Mouse (Mus musculus): ENCODE measurements around the gene Nkx2-9. TPM values are rescaled to one million over a fixed set of nuclear protein-coding genes. Genes with fewer than 3 reads are reported as not detected.

The Nkx2-9 gene
- polyA plus RNA-seq (2012; fragmentation: generic; extraction: Trizol), result not detected

DNA sequence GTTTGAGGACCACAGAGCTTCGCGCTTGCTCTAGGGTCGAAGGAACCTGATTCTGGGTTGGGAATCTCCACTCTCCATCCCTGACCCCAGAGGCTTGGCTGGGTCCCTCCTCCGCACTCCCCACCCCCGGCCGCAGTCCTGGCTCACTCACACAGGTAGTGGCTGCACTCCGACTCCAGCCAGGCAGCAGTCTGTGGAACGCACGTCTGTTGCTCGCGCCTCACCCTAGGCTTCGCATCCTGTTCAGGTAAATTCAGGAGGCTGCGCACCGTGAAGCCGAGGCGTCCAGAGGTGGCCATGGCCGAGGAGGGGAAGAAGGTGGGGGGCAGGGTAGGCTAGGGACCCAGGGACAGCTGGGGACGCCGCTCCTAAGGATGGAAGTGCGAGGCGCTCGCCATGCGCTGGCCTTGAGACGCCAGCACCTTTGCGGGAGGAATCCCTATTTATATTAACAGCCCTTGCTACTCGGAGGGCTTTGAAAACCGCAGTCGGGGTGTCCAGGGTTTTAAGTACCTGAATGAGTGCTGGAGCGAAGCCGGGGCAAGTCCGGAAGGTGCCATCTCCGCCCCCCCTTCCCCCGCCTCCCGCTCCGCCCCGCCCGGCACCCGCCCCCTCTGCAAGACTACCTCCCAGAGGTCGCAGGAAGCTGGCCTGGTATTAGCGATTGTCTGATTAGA, at the start of gene Nkx2-9:
TSS of gene Nkx2-9 (minus strand) at position 524 of the 677 bp plus-strand sequence.
- TF ChIP-seq MAX (IDR thresholded peaks at IDR 0.05; ENCODE audit: low read depth), result no peak
- TF ChIP-seq REST (IDR thresholded peaks at IDR 0.05; ENCODE audit: insufficient read depth, insufficient read length), result no peak
- no peak for TF ChIP-seq POLR2AphosphoS2 (IDR thresholded peaks at IDR 0.05; ENCODE audit: insufficient read length, low read depth)
- TF ChIP-seq MYOD1 (IDR thresholded peaks at IDR 0.05; ENCODE audit: control insufficient read depth in 1 of 3, insufficient read length in 2 of 3, low read depth in 2 of 3), result no peak
- no peak for TF ChIP-seq TCF3 (IDR thresholded peaks at IDR 0.05; ENCODE audit: insufficient read length, low read depth)
- no peak for TF ChIP-seq MYOG (IDR thresholded peaks at IDR 0.05; ENCODE audit: control insufficient read depth in 1 of 3, insufficient read depth in 1 of 3, insufficient read length in 2 of 3, low read depth in 2 of 3)
- no peak for TF ChIP-seq CEBPB (IDR thresholded peaks at IDR 0.05; ENCODE audit: insufficient read depth, poor library complexity, severe bottlenecking)
- TF ChIP-seq E2F4 (IDR thresholded peaks at IDR 0.05; ENCODE audit: insufficient read depth), result no peak
- Histone ChIP-seq H3K36me3 (ENCODE audit: control insufficient read depth, insufficient read depth) (no peaks in the 10 kb centered on the region), H3K27me3 (ENCODE audit: control insufficient read depth, insufficient read depth, insufficient read length) (peaks cover 5% of the 10 kb centered on the region), H3ac (ENCODE audit: control insufficient read depth, insufficient read length) (no peak within 1 kb of the TSS), H3K4me2 (ENCODE audit: low read depth) (no peak within 1 kb of the TSS), H3K4me3 (no peak within 1 kb of the TSS), H3K79me2 (ENCODE audit: control insufficient read depth, insufficient read depth) (no peaks in the 10 kb centered on the region)

DNA sequence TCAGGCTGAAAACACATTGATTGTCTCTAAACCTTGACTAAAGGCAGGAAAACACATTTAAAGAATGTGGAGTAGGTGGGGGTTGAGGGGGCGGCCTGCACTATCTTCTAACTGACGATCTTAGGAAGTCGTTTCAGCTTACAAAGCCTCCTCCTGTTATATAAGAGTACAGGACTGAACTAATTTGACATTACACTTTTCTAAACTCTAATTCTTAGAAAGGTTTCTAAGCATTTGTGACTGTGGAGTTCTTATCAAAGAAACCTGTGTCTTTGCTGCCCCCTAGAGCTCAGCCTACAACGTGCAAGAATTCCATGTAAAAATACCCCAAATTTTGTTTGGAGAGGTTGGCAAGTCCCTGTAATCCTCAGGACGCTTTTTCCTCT, 24.1 kb upstream of the Nkx2-9 start:
- no peaks in the 10 kb centered on the region for H3K79me2 ChIP-seq (ENCODE audit: control insufficient read depth, insufficient read depth)
- peak overlapping the region; percentile 10 for H3K4me2 ChIP-seq (ENCODE audit: low read depth)
- TF ChIP-seq TCF3 (IDR thresholded peaks at IDR 0.05; ENCODE audit: insufficient read length, low read depth), result no peak
- TF ChIP-seq MYOG (IDR thresholded peaks at IDR 0.05; ENCODE audit: control insufficient read depth in 1 of 3, insufficient read depth in 1 of 3, insufficient read length in 2 of 3, low read depth in 2 of 3), result no peak
- TF ChIP-seq CEBPB (IDR thresholded peaks at IDR 0.05; ENCODE audit: insufficient read depth, poor library complexity, severe bottlenecking), result no peak
- TF ChIP-seq TCF12 (IDR thresholded peaks at IDR 0.05; ENCODE audit: insufficient read depth, poor library complexity, severe bottlenecking), result no peak
- TF ChIP-seq MYOD1 (IDR thresholded peaks at IDR 0.05; ENCODE audit: control insufficient read depth in 1 of 3, insufficient read length in 2 of 3, low read depth in 2 of 3), result no peak
- TF ChIP-seq E2F4 (IDR thresholded peaks at IDR 0.05; ENCODE audit: insufficient read depth), result no peak
- no peak for TF ChIP-seq USF1 (IDR thresholded peaks at IDR 0.05; ENCODE audit: low read depth)
- TF ChIP-seq POLR2A (IDR thresholded peaks at IDR 0.05; ENCODE audit: insufficient read length, low read depth), result no peak
- no peak for TF ChIP-seq SRF (IDR thresholded peaks at IDR 0.05; ENCODE audit: control insufficient read depth, insufficient read length, low read depth)
- no peak for TF ChIP-seq POLR2AphosphoS2 (IDR thresholded peaks at IDR 0.05; ENCODE audit: insufficient read length, low read depth)
- no peak for TF ChIP-seq REST (IDR thresholded peaks at IDR 0.05; ENCODE audit: insufficient read depth, insufficient read length)
- TF ChIP-seq MAX (IDR thresholded peaks at IDR 0.05; ENCODE audit: low read depth), result no peak
- H3K27me3 ChIP-seq (ENCODE audit: control insufficient read depth, insufficient read depth, insufficient read length), result no peaks in the 10 kb centered on the region
- no peaks in the 10 kb centered on the region for H3K36me3 ChIP-seq (ENCODE audit: control insufficient read depth, insufficient read depth)
- H3K4me3 ChIP-seq, result no peak overlapping the region
- no peak overlapping the region for H3ac ChIP-seq (ENCODE audit: control insufficient read depth, insufficient read length)

DNA sequence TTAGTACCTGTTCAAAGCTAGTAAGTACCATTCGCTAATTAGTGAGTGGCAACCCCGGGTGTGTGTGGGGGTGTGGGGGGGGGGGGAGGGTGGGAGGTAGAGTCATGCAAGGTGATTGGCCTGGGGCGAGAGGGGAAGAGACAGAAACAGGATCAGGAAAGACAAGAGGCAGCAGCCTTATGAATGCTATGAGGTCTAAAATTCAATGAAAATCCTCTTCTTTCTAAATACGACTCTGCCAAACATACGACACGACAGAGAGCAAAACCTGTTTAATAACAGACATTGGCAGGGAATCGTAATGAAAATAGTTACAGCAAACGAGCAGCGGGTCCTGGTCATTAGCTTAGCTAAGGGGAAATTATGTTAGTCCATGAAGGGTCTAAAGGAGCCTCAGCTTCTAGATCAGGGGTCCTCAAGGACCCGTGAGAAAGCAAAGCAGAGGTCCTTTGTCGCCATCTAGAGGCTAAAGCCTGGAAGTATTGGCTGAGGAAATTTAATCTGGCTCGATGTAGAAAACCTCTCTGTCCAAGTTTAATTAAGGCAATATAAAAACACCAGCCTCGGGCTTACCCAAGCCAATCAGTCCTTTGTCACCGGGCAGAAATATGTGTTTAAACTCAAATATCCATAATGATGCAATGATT, 23.6 kb upstream of the Nkx2-9 start:
- Histone ChIP-seq H3K4me2 (ENCODE audit: low read depth) (no peak overlapping the region), H3ac (ENCODE audit: control insufficient read depth, insufficient read length) (no peak overlapping the region), H3K4me3 (no peak overlapping the region), H3K36me3 (ENCODE audit: control insufficient read depth, insufficient read depth) (no peaks in the 10 kb centered on the region), H3K27me3 (ENCODE audit: control insufficient read depth, insufficient read depth, insufficient read length) (no peaks in the 10 kb centered on the region), H3K79me2 (ENCODE audit: control insufficient read depth, insufficient read depth) (no peaks in the 10 kb centered on the region)
- TF ChIP-seq MAX (IDR thresholded peaks at IDR 0.05; ENCODE audit: low read depth) (no peak), REST (IDR thresholded peaks at IDR 0.05; ENCODE audit: insufficient read depth, insufficient read length) (no peak), TCF12 (IDR thresholded peaks at IDR 0.05; ENCODE audit: insufficient read depth, poor library complexity, severe bottlenecking) (no peak), TCF3 (IDR thresholded peaks at IDR 0.05; ENCODE audit: insufficient read length, low read depth) (no peak), SRF (IDR thresholded peaks at IDR 0.05; ENCODE audit: control insufficient read depth, insufficient read length, low read depth) (no peak), USF1 (IDR thresholded peaks at IDR 0.05; ENCODE audit: low read depth) (no peak)

DNA sequence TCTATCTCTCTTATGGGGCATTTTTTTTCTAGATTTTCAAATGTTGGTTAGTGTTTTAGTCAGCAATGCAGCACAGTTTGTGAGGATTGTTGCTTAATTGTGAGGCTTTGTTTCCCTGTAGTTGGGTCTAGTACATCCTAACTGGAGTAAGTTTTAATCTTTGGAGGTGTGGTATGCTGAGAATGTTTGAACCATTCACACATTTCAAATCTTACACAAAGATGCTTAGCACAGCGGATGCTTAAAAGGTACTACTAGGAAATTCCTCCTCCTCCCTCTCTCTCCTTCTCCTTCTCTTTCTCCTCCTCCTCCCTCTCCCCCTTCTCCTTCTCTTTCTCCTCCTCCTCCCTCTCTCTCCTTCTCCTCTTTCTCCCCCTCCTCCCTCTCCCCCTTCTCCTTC, 3.0 kb upstream of the Nkx2-9 start:
- no peak overlapping the region for H3ac ChIP-seq (ENCODE audit: control insufficient read depth, insufficient read length)
- H3K27me3 ChIP-seq (ENCODE audit: control insufficient read depth, insufficient read depth, insufficient read length), result peaks cover 5% of the 10 kb centered on the region
- H3K4me3 ChIP-seq, result no peak overlapping the region
- no peaks in the 10 kb centered on the region for H3K36me3 ChIP-seq (ENCODE audit: control insufficient read depth, insufficient read depth)
- no peaks in the 10 kb centered on the region for H3K79me2 ChIP-seq (ENCODE audit: control insufficient read depth, insufficient read depth)
- TF ChIP-seq POLR2A (IDR thresholded peaks at IDR 0.05; ENCODE audit: insufficient read length, low read depth) (no peak), E2F4 (IDR thresholded peaks at IDR 0.05; ENCODE audit: insufficient read depth) (no peak), MAX (IDR thresholded peaks at IDR 0.05; ENCODE audit: low read depth) (no peak), CEBPB (IDR thresholded peaks at IDR 0.05; ENCODE audit: insufficient read depth, poor library complexity, severe bottlenecking) (no peak), MYOD1 (IDR thresholded peaks at IDR 0.05; ENCODE audit: control insufficient read depth in 1 of 3, insufficient read length in 2 of 3, low read depth in 2 of 3) (no peak), TCF3 (IDR thresholded peaks at IDR 0.05; ENCODE audit: insufficient read length, low read depth) (no peak), POLR2AphosphoS2 (IDR thresholded peaks at IDR 0.05; ENCODE audit: insufficient read length, low read depth) (no peak), MYOG (IDR thresholded peaks at IDR 0.05; ENCODE audit: control insufficient read depth in 1 of 3, insufficient read depth in 1 of 3, insufficient read length in 2 of 3, low read depth in 2 of 3) (no peak), USF1 (IDR thresholded peaks at IDR 0.05; ENCODE audit: low read depth) (no peak), REST (IDR thresholded peaks at IDR 0.05; ENCODE audit: insufficient read depth, insufficient read length) (no peak), TCF12 (IDR thresholded peaks at IDR 0.05; ENCODE audit: insufficient read depth, poor library complexity, severe bottlenecking) (no peak), SRF (IDR thresholded peaks at IDR 0.05; ENCODE audit: control insufficient read depth, insufficient read length, low read depth) (no peak)
- no peak overlapping the region for H3K4me2 ChIP-seq (ENCODE audit: low read depth)
